Mouse (Mus musculus): ENCODE results near the gene Adipor2. TPM values are rescaled to one million over a fixed set of nuclear protein-coding genes. Genes with fewer than 3 reads are reported as not detected.

Gene Adipor2
- polyA plus RNA-seq, 1 experiment from 2014 or later: 43.3 TPM

- DNase-seq (ENCODE audit: low spot score) (peak; percentile 34), ATAC-seq (replicated peaks; ENCODE audit: low FRiP score, low read depth) (peak; percentile 47; the same call in 1 of the 2 replicates)
- H3K36me3 ChIP-seq (ENCODE audit: insufficient read depth, low read length): no peaks in the 10 kb centered on the region
- H3K4me1 ChIP-seq (replicated peaks; ENCODE audit: insufficient read depth, low read length): peaks cover 13% of the 10 kb centered on the region
- H3K27ac ChIP-seq: no peak overlapping the region
- H3K4me2 ChIP-seq (ENCODE audit: low read length): peak overlapping the region; percentile 28
- H3K9ac ChIP-seq (ENCODE audit: low read depth, low read length): no peak overlapping the region
- peaks cover 32% of the 10 kb centered on the region for H3K27me3 ChIP-seq (ENCODE audit: insufficient read depth, low read length)
- WGBS: 2% methylated on average over 8 of the region's 8 CpGs
- no peak overlapping the region for H3K4me3 ChIP-seq (replicated peaks; ENCODE audit: low read depth, low read length)
- no peaks in the 10 kb centered on the region for H3K9me3 ChIP-seq (replicated peaks; ENCODE audit: low read length)
- no peak for TF ChIP-seq CTCF (IDR thresholded peaks at IDR 0.05; ENCODE audit: low read depth)
Measured at GRCm38 (mm10) chr6:119329215-119329714, 88.2 kb downstream of the Adipor2 start.

DNA sequence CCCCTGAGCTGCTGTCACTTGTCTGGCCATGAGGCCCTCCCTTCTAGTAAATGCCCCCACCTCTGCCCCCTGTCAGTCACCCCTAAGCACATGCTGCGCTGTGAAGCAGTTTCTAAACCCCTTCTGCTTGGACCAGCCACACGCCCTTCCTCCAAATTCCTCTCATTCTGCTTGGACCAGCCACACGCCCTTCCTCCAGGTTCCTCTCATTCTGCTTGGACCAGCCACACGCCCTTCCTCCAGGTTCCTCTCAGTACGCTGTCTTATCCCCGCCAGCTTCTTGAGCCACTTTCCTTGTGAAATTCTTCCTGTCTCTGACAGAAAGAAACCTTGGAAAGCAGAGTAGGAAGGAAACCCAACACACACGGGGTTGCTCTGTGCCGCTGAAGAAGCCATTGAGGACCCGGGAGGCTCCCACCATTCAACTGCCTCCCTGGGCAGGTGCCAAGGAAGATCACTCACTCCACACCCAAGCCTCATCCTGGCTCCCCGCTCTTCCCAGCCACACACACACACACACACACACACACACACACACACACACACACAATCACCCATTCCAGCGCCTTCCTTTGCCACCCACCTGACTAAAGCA lies 88.9 kb downstream of the Adipor2 start:
- 10% methylated on average over 11 of the region's 11 CpGs for WGBS
- Histone ChIP-seq H3K9ac (ENCODE audit: low read depth, low read length) (no peak overlapping the region), H3K27ac (no peak overlapping the region), H3K4me3 (replicated peaks; ENCODE audit: low read depth, low read length) (no peak overlapping the region), H3K4me2 (ENCODE audit: low read length) (peak overlapping the region; percentile 28), H3K9me3 (replicated peaks; ENCODE audit: low read length) (no peaks in the 10 kb centered on the region), H3K36me3 (ENCODE audit: insufficient read depth, low read length) (no peaks in the 10 kb centered on the region), H3K4me1 (replicated peaks; ENCODE audit: insufficient read depth, low read length) (peaks cover 13% of the 10 kb centered on the region), H3K27me3 (ENCODE audit: insufficient read depth, low read length) (peaks cover 32% of the 10 kb centered on the region)
- TF ChIP-seq CTCF (IDR thresholded peaks at IDR 0.05; ENCODE audit: low read depth): no peak
- ATAC-seq (replicated peaks; ENCODE audit: low FRiP score, low read depth): no peak
- DNase-seq (ENCODE audit: low spot score): no peak

DNA sequence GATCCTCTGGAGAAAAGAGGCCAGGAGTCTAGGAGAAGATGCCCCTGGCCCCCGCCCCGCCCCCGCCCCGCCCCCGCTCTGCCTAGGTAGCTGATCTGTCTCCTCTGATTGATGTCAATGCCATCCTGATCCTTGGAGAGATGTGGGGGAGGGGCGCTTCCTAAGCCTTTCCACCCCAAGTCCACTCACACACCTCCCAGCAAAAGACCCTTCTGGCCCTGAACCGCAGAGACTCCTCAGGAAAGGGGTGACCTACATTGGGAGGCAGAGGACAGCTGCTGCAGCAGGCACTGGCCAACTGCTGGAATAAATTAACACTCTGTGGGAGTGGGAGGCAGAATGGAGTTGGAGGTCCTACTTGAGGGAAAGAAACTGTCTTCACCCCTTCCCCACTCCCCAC lies 91.0 kb downstream of the Adipor2 start:
- no peak overlapping the region for H3K4me3 ChIP-seq (replicated peaks; ENCODE audit: low read depth, low read length)
- H3K4me1 ChIP-seq (replicated peaks; ENCODE audit: insufficient read depth, low read length): peaks cover 7% of the 10 kb centered on the region
- DNase-seq (ENCODE audit: low spot score): no peak
- H3K9ac ChIP-seq (ENCODE audit: low read depth, low read length): no peak overlapping the region
- peaks cover 29% of the 10 kb centered on the region for H3K27me3 ChIP-seq (ENCODE audit: insufficient read depth, low read length)
- no peak for TF ChIP-seq CTCF (IDR thresholded peaks at IDR 0.05; ENCODE audit: low read depth)
- WGBS: 5% methylated on average over 7 of the region's 7 CpGs
- no peaks in the 10 kb centered on the region for H3K36me3 ChIP-seq (ENCODE audit: insufficient read depth, low read length)
- ATAC-seq (replicated peaks; ENCODE audit: low FRiP score, low read depth): no peak
- no peak overlapping the region for H3K4me2 ChIP-seq (ENCODE audit: low read length)
- H3K27ac ChIP-seq: no peak overlapping the region
- no peaks in the 10 kb centered on the region for H3K9me3 ChIP-seq (replicated peaks; ENCODE audit: low read length)

- no peak for DNase-seq (ENCODE audit: low spot score)
- H3K27ac ChIP-seq: no peak overlapping the region
- peaks cover 23% of the 10 kb centered on the region for H3K27me3 ChIP-seq (ENCODE audit: insufficient read depth, low read length)
- no peak overlapping the region for H3K4me2 ChIP-seq (ENCODE audit: low read length)
- WGBS: 78% methylated on average over 6 of the region's 6 CpGs
- H3K9ac ChIP-seq (ENCODE audit: low read depth, low read length): no peak overlapping the region
- H3K36me3 ChIP-seq (ENCODE audit: insufficient read depth, low read length): no peaks in the 10 kb centered on the region
- no peak overlapping the region for H3K4me3 ChIP-seq (replicated peaks; ENCODE audit: low read depth, low read length)
- H3K4me1 ChIP-seq (replicated peaks; ENCODE audit: insufficient read depth, low read length): peaks cover 7% of the 10 kb centered on the region
- H3K9me3 ChIP-seq (replicated peaks; ENCODE audit: low read length): no peaks in the 10 kb centered on the region
- no peak for ATAC-seq (replicated peaks; ENCODE audit: low FRiP score, low read depth)
- no peak for TF ChIP-seq CTCF (IDR thresholded peaks at IDR 0.05; ENCODE audit: low read depth)
Measured at GRCm38 (mm10) chr6:119325978-119326377, 91.5 kb downstream of the Adipor2 start.

DNA sequence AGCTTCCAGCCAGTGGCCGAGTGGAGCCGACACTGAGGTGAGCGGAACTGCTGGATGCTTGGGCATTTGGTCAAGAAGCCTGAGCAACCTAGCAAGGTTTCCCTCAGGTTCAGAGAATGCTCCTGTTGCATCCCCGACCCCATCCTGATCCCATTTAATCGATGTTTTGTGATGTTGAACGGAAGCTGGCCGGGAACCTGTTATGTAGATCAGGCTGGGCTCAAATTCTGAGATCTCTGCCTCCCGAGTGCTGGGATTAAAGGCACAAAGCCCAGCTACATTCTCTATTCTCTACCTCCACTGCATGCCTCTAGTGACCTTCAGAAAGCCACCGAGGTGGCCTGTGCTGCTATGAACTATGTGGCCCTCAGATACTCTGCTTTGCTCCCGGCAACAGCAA lies 92.7 kb downstream of the Adipor2 start:
- no peaks in the 10 kb centered on the region for H3K4me1 ChIP-seq (replicated peaks; ENCODE audit: insufficient read depth, low read length)
- 59% methylated on average over 10 of the region's 10 CpGs for WGBS
- no peak overlapping the region for H3K9ac ChIP-seq (ENCODE audit: low read depth, low read length)
- no peaks in the 10 kb centered on the region for H3K36me3 ChIP-seq (ENCODE audit: insufficient read depth, low read length)
- H3K4me2 ChIP-seq (ENCODE audit: low read length): no peak overlapping the region
- peaks cover 11% of the 10 kb centered on the region for H3K27me3 ChIP-seq (ENCODE audit: insufficient read depth, low read length)
- DNase-seq (ENCODE audit: low spot score) (no peak), ATAC-seq (replicated peaks; ENCODE audit: low FRiP score, low read depth) (no peak)
- H3K4me3 ChIP-seq (replicated peaks; ENCODE audit: low read depth, low read length): no peak overlapping the region
- no peaks in the 10 kb centered on the region for H3K9me3 ChIP-seq (replicated peaks; ENCODE audit: low read length)
- no peak overlapping the region for H3K27ac ChIP-seq
- TF ChIP-seq CTCF (IDR thresholded peaks at IDR 0.05; ENCODE audit: low read depth): no peak

GRCm38 (mm10) chr6:119321752-119322151 lies 95.8 kb downstream of the Adipor2 start:
- H3K9me3 ChIP-seq (replicated peaks; ENCODE audit: low read length): no peaks in the 10 kb centered on the region
- DNase-seq (ENCODE audit: low spot score) (no peak), ATAC-seq (replicated peaks; ENCODE audit: low FRiP score, low read depth) (no peak)
- no peaks in the 10 kb centered on the region for H3K4me1 ChIP-seq (replicated peaks; ENCODE audit: insufficient read depth, low read length)
- WGBS: 61% methylated on average over 7 of the region's 7 CpGs
- no peaks in the 10 kb centered on the region for H3K27me3 ChIP-seq (ENCODE audit: insufficient read depth, low read length)
- no peaks in the 10 kb centered on the region for H3K36me3 ChIP-seq (ENCODE audit: insufficient read depth, low read length)
- TF ChIP-seq CTCF (IDR thresholded peaks at IDR 0.05; ENCODE audit: low read depth): no peak
- H3K4me2 ChIP-seq (ENCODE audit: low read length): no peak overlapping the region
- H3K4me3 ChIP-seq (replicated peaks; ENCODE audit: low read depth, low read length): no peak overlapping the region
- no peak overlapping the region for H3K9ac ChIP-seq (ENCODE audit: low read depth, low read length)
- H3K27ac ChIP-seq: no peak overlapping the region

GRCm38 (mm10) chr6:119320481-119320880 lies 97.0 kb downstream of the Adipor2 start:
- H3K27me3 ChIP-seq (ENCODE audit: insufficient read depth, low read length): no peaks in the 10 kb centered on the region
- no peak overlapping the region for H3K4me2 ChIP-seq (ENCODE audit: low read length)
- H3K9me3 ChIP-seq (replicated peaks; ENCODE audit: low read length): no peaks in the 10 kb centered on the region
- no peak for TF ChIP-seq CTCF (IDR thresholded peaks at IDR 0.05; ENCODE audit: low read depth)
- no peaks in the 10 kb centered on the region for H3K36me3 ChIP-seq (ENCODE audit: insufficient read depth, low read length)
- H3K27ac ChIP-seq: no peak overlapping the region
- ATAC-seq (replicated peaks; ENCODE audit: low FRiP score, low read depth): no peak
- H3K4me3 ChIP-seq (replicated peaks; ENCODE audit: low read depth, low read length): no peak overlapping the region
- 28% methylated on average over 16 of the region's 16 CpGs for WGBS
- no peak overlapping the region for H3K9ac ChIP-seq (ENCODE audit: low read depth, low read length)
- H3K4me1 ChIP-seq (replicated peaks; ENCODE audit: insufficient read depth, low read length): no peaks in the 10 kb centered on the region
- DNase-seq (ENCODE audit: low spot score): peak; percentile 78

Measured in kidney, postnatal 0 days (tissue).